Mouse (Mus musculus): ENCODE results near the gene Tecpr2.

GRCm38 (mm10) chr12:110979808-110980207 lies 90.7 kb downstream of the Tecpr2 start:
- TF ChIP-seq GATA1 (IDR thresholded peaks at IDR 0.05; ENCODE audit: borderline replicate concordance, low read length) (no peak), FLI1 (IDR thresholded peaks at IDR 0.05; ENCODE audit: low read length) (no peak)

All from megakaryocyte, embryonic 14.5 days (primary cell).